Mouse (Mus musculus) limb, embryonic 13.5 days (tissue): ENCODE measurements around the gene AI413582. TPM values are rescaled to one million over a fixed set of nuclear protein-coding genes. Genes with fewer than 3 reads are reported as not detected.
A peak's percentile ranks its signal among the peaks of the same experiment; 100 is the strongest.

ENCODE experiments used
- ATAC-seq: fragments of 200-750 bp; cut with Nextera tagmentation; 2 replicates; pipeline ENCODE4 v1.8.0; 2017; ENCODE audit warnings: low read depth, moderate number of reproducible peaks, moderate TSS enrichment; ENCODE audit not compliant: low FRiP score
- H3K27ac ChIP-seq: fragments of 300-500 bp; sonication (generic); 2 replicates; pipeline ENCODE4 v1.5.1; 2015; ENCODE audit warnings: inconsistent platforms, mild to moderate bottlenecking, moderate library complexity
- H3K27me3 ChIP-seq: fragments of 300-500 bp; sonication (generic); 2 replicates; pipeline ENCODE4 v1.6.1; 2015; ENCODE audit warnings: mild to moderate bottlenecking, inconsistent platforms
- H3K36me3 ChIP-seq: fragments of 300-500 bp; sonication (generic); 2 replicates; pipeline ENCODE4 v1.6.1; 2015; ENCODE audit warnings: inconsistent platforms, mild to moderate bottlenecking, moderate library complexity
- H3K4me1 ChIP-seq: fragments of 300-500 bp; sonication (generic); 2 replicates; pipeline ENCODE4 v1.6.1; 2015; ENCODE audit warnings: inconsistent platforms
- H3K4me2 ChIP-seq: fragments of 300-500 bp; sonication (generic); replicated peaks from 2 replicates; pipeline ENCODE4 v1.6.1; 2015; ENCODE audit warnings: inconsistent platforms, mild to moderate bottlenecking, moderate library complexity
- H3K4me3 ChIP-seq: fragments of 300-500 bp; sonication (generic); 2 replicates; pipeline ENCODE4 v1.5.1; 2015; ENCODE audit warnings: moderate library complexity, mild to moderate bottlenecking, inconsistent platforms
- H3K9ac ChIP-seq: fragments of 300-500 bp; sonication (generic); 2 replicates; pipeline ENCODE4 v1.6.1; 2015; ENCODE audit warnings: mild to moderate bottlenecking, inconsistent platforms
- H3K9me3 ChIP-seq: fragments of 300-500 bp; sonication (generic); 2 replicates; pipeline ENCODE4 v1.6.1; 2016; ENCODE audit warnings: inconsistent platforms
- WGBS: fragments of 180-500 bp; shearing (Covaris S2); methylation state at CpG from one replicate; pipeline ENCODE4 v1.1.7; 2015; 5-methylcytosine and 5-hydroxymethylcytosine counted together
- polyA plus RNA-seq: library from polyadenylated mRNA; unstranded; fragments of >200 nt; fragmentation: Nextera tagmentation; extraction: Ambion mirVana; gene quantifications from 2 replicates; pipeline ENCODE4 v1.2.1, GENCODE M21; 2015

AI413582 gene
- polyA plus RNA-seq, 1 experiment from 2014 or later = 20.2 TPM

- H3K4me1 ChIP-seq = peaks cover 3% of the 10 kb centered on the region; the same call in 1 of the 2 replicates
- H3K27me3 ChIP-seq = peaks cover 67% of the 10 kb centered on the region
- no peak for ATAC-seq
- 0 out of 2 replicates have a peak, but pooled peaks cover 4% of the 10 kb centered on the region for H3K9me3 ChIP-seq
- WGBS = 71% methylated on average over 5 of the region's 5 CpGs
- H3K9ac ChIP-seq = no peak within 1 kb of the TSS
- H3K27ac ChIP-seq = no peak within 1 kb of the TSS
- peak within 1 kb of the TSS; percentile 40 for H3K4me2 ChIP-seq
- peak within 1 kb of the TSS; percentile 15; the same call in 1 of the 2 replicates for H3K4me3 ChIP-seq
- no peaks in the 10 kb centered on the region for H3K36me3 ChIP-seq
Measured at GRCm38 (mm10) chr17:27521303-27521702, 44.3 kb downstream of the AI413582 start, which contains the start of gene Grm4. Gene Grm4, minus strand, starts transcription at chr17:27521403.

- Histone ChIP-seq H3K4me1 (peaks cover 3% of the 10 kb centered on the region; the same call in 1 of the 2 replicates), H3K4me3 (peak overlapping the region; percentile 15; the same call in 1 of the 2 replicates), H3K9ac (no peak overlapping the region), H3K27me3 (peaks cover 74% of the 10 kb centered on the region), H3K9me3 (no peaks in the 10 kb centered on the region), H3K36me3 (no peaks in the 10 kb centered on the region), H3K27ac (no peak overlapping the region), H3K4me2 (peak overlapping the region; percentile 40)
- ATAC-seq = peak; percentile 40; the same call in 1 of the 2 replicates
- 1% methylated on average over 27 of the region's 27 CpGs for WGBS
Measured at GRCm38 (mm10) chr17:27520557-27520956, 45.0 kb downstream of the AI413582 start.

- Histone ChIP-seq H3K4me3 (no peak overlapping the region), H3K4me2 (no peak overlapping the region), H3K36me3 (no peaks in the 10 kb centered on the region), H3K4me1 (peaks cover 4% of the 10 kb centered on the region), H3K9ac (no peak overlapping the region), H3K9me3 (no peaks in the 10 kb centered on the region), H3K27ac (no peak overlapping the region), H3K27me3 (peaks cover 90% of the 10 kb centered on the region)
- WGBS = 46% methylated on average over 15 of the region's 15 CpGs
- ATAC-seq = no peak
Measured at GRCm38 (mm10) chr17:27518700-27519595, 46.6 kb downstream of the AI413582 start.

- ATAC-seq = no peak
- WGBS = 31% methylated on average over 9 of the region's 9 CpGs
- H3K9ac ChIP-seq = no peak overlapping the region
- peaks cover 10% of the 10 kb centered on the region for H3K4me1 ChIP-seq
- H3K27me3 ChIP-seq = peaks cover 96% of the 10 kb centered on the region
- no peak overlapping the region for H3K4me2 ChIP-seq
- H3K27ac ChIP-seq = no peak overlapping the region
- H3K4me3 ChIP-seq = no peak overlapping the region
- H3K36me3 ChIP-seq = no peaks in the 10 kb centered on the region
- H3K9me3 ChIP-seq = no peaks in the 10 kb centered on the region
Measured at GRCm38 (mm10) chr17:27518296-27518695, 47.3 kb downstream of the AI413582 start.

- 30% methylated on average over 27 of the region's 27 CpGs for WGBS
- Histone ChIP-seq H3K4me2 (peak overlapping the region; percentile 99), H3K27ac (no peak overlapping the region), H3K9ac (no peak overlapping the region), H3K4me3 (peak overlapping the region; percentile 63), H3K9me3 (no peaks in the 10 kb centered on the region), H3K27me3 (peaks cover 99% of the 10 kb centered on the region), H3K4me1 (peaks cover 20% of the 10 kb centered on the region), H3K36me3 (no peaks in the 10 kb centered on the region)
- 0 out of 2 replicates have a peak, but pooled peaks have one; percentile 8 for ATAC-seq
Measured at GRCm38 (mm10) chr17:27513916-27514762, 51.4 kb downstream of the AI413582 start.

Other genes starting within 250 kb of the AI413582 start
- 0.31 and 0.34 TPM in 2 replicates for gene Grm4, start 44.4 kb downstream of the AI413582 start, polyA plus RNA-seq
- 234 and 241 TPM in 2 replicates for gene Hmga1, start 9.3 kb downstream of the AI413582 start, polyA plus RNA-seq
- gene Nudt3, start 57.7 kb upstream of the AI413582 start, polyA plus RNA-seq = 99.5 and 102 TPM in 2 replicates
- gene RPS10-NUDT3, start 69.5 kb upstream of the AI413582 start, polyA plus RNA-seq = not detected in 2 replicates
- gene Rps10, start 70.9 kb upstream of the AI413582 start, polyA plus RNA-seq = 906 and 924 TPM in 2 replicates
- gene Pacsin1, start 89.8 kb upstream of the AI413582 start, polyA plus RNA-seq = 5.0 and 6.2 TPM in 2 replicates
- 0.17 and 0.34 TPM in 2 replicates for gene Spdef, start 163.2 kb upstream of the AI413582 start, polyA plus RNA-seq